Mouse (Mus musculus) CH12.LX (cell line): ENCODE data around the gene Mgarp.

Source experiments
- GABPA ChIP-seq: IDR thresholded peaks from 2 replicates; pipeline ENCODE4 v1.6.1; 2012; ENCODE audit warnings: low read depth, low read length, improper control_type of control experiment, inconsistent platforms; ENCODE audit not compliant: insufficient replicate concordance
- HCFC1 ChIP-seq: IDR thresholded peaks from 2 replicates; pipeline ENCODE4 v1.6.1; 2012; ENCODE audit warnings: low read depth, mild to moderate bottlenecking, inconsistent platforms, low read length, improper control_type of control experiment
- JUND ChIP-seq: conservative IDR thresholded peaks from 2 replicates; pipeline ENCODE4 v1.6.1; 2011; ENCODE audit warnings: low read depth, low read length, improper control_type of control experiment
- MAFK ChIP-seq: IDR thresholded peaks from 2 replicates; pipeline ENCODE4 v1.6.1; 2011; ENCODE audit warnings: low read length, improper control_type of control experiment; ENCODE audit not compliant: insufficient replicate concordance
- MAX ChIP-seq: IDR thresholded peaks from 2 replicates; pipeline ENCODE4 v1.6.1; 2011; ENCODE audit warnings: low read length, improper control_type of control experiment
- PAX5 ChIP-seq: IDR thresholded peaks from 2 replicates; pipeline ENCODE4 v1.6.1; 2012; ENCODE audit warnings: low read length, inconsistent platforms, mixed read lengths
- POLR2A ChIP-seq: IDR thresholded peaks from 2 replicates; pipeline ENCODE4 v1.6.1; 2011; ENCODE audit warnings: low read depth, mild to moderate bottlenecking, improper control_type of control experiment, low read length
- POLR2AphosphoS2 ChIP-seq: IDR thresholded peaks from 2 replicates; pipeline ENCODE4 v1.6.1; 2011; ENCODE audit warnings: low read depth, low read length, improper control_type of control experiment
- ZKSCAN1 ChIP-seq: IDR thresholded peaks from 2 replicates; pipeline ENCODE4 v1.6.1; 2012; ENCODE audit warnings: low read depth, inconsistent platforms, low read length, improper control_type of control experiment, borderline replicate concordance

- TF ChIP-seq PAX5 (no peak), GABPA (no peak), POLR2A (no peak), MAX (no peak), POLR2AphosphoS2 (no peak), JUND (no peak), MAFK (no peak), ZKSCAN1 (no peak), HCFC1 (no peak)
Measured at GRCm38 (mm10) chr3:51368011-51368410, 28.5 kb downstream of the Mgarp start.
